Mouse (Mus musculus) lung, postnatal 25 days (tissue): Measurements from ENCODE around the gene Vax2.

Source experiments
- DNase-seq: peaks from one replicate; pipeline ENCODE4 v3.0.0; 2022; ENCODE audit warnings: low spot score

Gene Vax2

DNA sequence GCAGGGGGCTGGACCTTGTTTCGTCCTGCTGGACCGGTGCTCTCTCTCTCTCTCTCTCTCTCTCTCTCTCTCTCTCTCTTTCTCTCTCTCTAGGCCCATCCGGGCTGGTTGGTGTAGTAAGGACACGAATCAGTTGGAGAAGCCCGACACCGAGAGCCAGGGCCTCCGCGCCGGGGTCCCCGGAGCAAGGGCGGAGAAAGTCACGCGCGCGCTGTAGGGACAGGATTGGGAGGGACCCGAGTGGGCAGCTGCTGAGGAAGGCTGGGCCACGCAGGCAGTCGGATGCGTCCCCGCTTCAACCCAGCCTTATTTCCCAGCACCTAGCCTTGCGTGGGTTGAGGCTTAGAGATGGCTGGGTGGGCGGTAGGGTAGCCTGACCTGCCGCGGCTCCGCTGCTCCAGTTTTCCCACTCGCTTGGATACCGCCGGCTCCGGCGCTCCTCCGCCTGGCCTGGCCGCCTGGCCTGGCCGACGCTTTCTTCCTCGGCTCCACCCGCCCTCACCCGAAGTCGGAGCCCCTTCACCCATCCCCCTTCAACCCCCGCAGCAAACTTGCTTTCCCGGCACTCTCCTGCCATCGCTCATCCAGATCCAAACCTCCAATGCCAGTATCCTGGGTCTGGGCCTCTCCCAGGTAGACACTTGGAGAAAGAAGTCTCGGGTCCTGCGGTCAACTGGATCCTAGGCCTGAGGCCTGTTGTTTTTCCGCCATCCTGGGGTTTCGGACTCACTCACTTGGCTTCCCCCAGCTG is 836 bp downstream of the Vax2 start:
- DNase-seq = no peak

DNA sequence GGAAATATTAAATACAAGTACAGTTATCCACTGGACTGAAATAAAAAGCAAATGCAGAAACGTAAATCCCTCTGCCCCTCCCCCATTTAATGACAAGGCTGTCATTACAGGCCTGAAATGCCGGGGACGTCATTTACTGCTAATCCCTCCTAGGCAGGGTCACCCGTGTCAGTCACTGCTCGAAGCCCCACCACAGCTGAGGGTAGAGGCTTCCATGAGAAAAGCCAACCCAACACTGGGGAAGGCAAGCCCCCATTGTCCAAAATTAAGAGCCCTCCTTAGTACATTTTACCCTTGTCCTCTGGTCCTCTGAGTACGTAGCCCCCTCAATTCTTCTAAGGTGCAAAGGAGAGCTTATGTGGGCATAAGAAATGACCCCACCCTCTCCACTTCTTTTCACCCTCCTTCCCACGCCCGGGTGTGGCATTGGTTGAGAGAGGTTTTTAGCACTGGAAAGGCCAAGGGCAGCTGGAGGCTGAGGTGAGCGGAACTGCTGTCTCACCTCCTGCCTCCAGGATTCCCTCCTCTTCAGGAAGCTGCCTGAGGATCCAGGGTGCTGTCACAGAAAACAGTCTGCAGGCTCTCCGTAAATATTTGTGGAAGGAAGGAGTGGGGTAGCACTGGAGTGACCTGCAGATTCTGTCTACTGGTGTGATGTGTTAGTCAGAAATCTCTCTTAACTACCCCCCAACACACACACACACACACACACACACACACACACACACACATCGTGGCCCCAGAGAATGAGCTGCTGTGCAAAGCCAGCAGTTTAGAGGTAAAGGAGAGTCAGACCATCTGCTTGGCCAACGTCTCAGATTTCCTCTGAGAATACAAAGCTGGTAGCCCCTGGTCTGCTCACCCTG is 2.4 kb downstream of the Vax2 start:
- no peak for DNase-seq

DNA sequence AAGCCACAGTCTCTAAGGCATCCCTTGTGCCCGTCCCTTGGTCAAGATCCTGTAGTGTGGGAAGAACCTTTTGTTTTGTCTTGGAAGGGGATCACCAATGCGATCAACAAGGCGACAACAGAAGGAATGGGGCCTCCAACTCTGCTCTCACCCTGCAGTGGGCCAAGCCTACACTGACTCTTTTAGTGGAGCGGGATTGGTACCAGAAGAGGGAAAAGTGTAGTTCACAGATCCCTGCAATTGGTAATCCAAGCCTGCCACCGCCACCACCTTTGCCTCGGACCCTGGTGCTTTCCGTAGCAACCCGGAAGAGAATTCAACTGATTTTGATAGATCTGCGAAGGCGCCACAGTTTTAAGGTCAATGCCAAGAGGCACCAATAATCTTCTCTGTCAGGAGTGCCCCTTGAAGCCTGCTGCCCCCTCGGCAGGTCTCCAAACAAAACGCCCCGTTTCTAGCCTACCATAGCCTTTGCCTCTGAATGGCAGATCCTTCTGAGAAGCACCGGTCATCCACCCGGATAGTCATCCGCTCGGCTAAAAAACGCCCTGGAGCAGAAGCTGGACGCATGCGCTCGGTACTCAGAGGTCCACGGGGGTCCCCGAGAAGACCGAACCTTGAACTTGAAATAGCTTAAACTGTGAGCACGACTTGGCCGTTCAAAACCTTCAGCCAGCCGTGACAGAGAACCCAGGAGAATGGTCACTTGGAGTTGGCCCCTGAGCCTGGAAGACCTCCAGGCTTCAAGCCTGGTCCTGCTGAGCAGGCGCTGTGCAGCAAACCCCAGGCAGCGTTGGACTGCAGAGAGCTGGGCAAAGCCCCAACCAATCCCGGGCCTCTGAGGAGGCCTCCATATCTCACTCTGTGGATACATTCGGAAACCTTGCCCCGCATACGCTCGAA is 3.4 kb downstream of the Vax2 start:
- no peak for DNase-seq

DNA sequence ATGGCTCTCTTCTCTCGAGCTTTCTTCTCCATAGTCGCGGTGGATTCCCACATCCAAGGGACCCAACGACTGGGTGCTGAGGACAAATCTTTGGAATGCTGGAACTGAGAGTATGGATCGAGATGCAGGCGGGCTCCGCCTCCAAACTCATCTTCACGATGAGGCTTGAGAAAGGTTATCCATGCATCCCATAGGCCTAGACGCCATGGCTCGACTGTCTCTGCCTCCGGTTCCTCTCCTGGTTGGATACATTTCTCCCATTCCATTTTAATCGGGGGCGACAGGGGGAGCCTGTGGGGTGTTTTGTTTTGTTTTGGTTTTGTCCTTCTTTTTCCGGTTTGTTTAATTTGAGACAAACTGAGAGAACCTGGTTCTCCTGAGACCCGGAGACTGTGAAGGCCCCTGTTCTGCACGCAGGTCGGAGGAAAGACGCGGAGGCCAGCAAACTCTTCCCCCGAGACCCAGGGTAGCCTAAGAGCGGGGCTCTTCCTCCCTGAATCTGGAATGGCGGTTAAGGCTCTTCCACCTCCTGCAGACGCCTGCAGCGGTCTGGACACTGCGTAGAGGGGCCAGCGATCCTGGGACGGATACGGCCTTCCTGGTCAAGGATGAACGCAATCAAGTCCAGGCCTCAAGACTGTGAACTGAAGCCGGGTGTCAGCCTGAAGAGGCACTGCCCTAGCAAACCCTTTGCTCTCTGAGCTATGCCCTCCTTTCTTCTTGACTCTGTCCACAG is 4.6 kb downstream of the Vax2 start:
- DNase-seq = no peak

DNA sequence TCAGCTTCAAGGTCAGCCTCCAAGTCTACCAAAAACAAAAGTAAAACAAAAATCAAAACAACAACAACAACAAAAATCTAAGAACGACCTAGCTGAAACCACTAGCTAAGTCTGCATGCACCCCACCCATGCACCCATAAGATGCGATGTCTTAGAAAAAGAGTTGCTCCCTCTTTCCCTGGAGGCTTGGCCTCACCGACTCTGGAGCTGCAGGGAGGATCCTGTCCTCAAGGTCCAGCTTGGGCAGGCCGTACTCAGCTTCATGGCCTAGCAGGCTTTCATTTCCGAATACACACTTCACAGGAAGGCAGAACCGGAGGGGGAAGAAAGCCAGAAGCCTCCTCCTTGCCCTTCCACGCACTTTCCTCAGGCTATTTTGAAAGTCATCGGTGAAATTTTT is 6.0 kb downstream of the Vax2 start:
- DNase-seq = no peak

DNA sequence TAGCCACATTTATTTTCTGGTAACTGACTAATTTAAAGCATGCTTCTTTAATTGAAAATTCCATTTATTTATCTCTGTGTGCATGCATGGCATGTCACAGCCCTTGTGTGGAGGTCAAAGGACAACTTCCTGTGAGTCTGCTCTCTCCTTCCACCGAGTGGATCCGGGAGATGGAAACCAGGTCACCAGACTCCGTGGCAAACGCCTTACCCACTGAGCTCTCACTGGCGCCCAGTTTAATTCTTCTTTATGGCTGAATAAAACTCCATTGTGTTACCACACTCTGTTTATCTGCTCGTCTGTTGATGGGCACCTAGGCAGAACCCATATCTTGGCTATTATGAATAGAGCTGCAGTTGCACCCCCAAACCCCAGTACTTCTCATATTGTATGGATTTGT is 11.5 kb downstream of the Vax2 start:
- no peak for DNase-seq

DNA sequence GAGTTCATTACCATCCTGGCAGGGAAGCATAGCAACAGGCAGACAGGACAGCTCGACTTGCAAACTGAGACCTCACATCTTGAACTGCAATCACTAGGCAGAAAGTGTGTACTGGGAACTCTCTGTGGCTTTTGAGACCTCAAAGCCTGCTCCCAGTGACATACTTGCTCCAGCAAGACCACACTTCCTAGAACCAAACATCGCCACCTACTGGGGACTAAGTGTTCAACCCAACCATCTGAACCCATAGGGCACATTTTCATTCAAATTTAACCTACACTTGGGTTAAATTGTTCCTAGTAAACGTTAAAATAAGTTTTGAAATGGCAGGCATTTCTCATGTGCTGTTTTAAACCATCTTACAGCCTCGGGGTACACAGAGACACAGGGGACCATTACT is 16.1 kb downstream of the Vax2 start:
- DNase-seq = no peak

DNA sequence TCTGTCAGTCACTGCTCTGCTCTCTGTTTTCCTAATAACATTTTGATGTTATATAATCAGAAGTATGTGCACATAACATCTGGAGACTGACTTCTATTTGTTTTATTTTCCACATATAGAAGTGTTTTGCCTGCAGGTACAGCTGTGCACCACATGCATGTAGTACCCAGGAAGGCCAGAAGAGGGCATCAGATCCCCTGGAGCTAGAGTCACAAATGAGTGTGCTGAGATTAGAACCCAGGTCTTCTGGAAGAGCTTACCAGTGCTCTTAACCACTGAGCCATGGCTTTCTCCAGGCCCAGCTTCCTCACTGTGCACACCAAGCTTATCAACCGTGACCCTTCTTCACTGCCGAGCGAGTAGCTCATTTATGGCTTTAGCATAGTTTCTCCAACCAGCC is 17.4 kb downstream of the Vax2 start:
- no peak for DNase-seq

DNA sequence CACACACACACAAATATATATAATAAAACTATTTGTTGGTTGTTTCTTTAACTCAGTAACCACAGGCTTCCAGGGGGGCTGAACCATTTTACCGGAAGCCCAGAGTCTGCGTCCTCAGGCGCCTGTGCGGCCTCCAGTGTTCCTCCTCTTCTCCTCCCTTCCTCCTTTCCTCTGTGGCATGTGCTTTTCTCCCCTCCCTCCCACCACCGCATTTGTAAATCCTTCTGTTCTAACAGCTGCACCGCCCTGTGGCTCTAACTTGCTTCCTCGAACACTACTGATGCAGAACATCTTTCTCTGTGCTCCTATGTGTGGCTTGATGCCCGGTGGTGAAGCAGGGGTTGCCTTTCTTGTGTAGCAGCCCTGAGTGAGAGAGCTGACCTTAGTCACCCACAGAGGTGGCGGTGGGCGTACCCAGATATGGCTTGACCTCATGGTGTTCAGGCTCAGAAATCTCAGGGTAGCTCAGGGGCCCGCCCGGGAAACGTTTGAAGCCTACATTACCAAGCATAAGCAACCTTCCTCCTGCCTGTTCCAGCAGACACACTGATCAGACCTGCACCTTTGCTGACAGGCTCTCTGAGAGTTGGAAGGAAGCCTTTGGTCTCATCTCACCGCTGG is 18.4 kb downstream of the Vax2 start:
- no peak for DNase-seq

DNA sequence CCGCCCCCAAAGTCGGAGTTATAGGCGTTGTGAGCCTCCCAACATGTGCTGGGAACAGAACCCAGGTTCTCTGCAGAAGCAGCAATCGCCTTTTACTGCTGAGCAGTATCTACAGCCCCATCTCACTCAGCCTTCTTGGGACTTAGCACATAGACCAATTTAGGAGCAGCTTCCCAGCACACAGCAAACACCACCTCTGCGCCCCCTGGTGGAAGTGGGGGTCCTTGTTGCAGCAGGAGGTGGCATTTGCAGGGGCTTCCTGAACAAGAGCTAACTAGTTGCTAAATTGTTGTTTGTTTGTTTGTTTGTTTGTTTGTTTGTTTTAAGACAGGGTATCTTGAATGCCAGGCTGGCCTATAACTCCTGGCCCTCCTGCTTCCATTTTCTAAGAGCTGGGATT is 20.1 kb downstream of the Vax2 start:
- peak; percentile 62 for DNase-seq

DNA sequence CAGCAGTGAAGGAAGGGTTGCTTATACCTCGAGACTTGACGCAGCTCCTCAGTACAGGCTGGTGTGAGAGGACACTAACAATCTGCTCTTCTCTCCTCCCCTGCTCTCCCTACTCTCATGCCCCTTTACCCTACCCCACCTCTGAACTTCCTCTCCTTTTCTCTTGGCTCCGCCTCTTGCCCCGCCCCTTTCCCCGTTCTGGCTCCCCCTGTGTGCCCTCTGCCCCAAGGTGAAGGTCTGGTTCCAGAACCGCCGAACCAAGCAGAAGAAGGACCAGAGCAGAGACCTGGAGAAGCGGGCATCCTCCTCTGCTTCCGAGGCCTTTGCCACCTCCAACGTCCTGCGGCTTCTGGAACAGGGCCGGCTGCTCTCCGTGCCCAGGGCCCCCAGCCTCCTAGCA is 26.2 kb downstream of the Vax2 start:
- no peak for DNase-seq

DNA sequence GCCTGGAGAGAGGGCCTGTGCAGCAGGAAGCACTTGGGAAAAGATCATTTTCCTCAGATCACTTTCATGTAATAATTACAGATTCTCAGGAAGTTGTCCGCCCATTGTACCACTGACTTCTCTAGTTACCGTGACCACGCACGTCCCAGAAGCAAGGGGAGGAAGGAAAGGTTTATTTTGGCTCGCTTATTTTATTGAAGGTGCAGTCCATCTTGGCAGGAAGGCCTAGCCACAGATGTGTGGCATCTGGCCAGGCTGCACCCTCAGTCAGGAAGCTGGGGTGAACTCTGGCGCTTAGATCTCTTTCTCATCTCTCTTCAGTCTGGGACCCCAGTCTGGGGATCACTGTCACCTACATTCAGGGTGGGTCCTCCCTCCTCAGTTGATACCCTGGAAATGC is 27.5 kb downstream of the Vax2 start:
- no peak for DNase-seq

DNA sequence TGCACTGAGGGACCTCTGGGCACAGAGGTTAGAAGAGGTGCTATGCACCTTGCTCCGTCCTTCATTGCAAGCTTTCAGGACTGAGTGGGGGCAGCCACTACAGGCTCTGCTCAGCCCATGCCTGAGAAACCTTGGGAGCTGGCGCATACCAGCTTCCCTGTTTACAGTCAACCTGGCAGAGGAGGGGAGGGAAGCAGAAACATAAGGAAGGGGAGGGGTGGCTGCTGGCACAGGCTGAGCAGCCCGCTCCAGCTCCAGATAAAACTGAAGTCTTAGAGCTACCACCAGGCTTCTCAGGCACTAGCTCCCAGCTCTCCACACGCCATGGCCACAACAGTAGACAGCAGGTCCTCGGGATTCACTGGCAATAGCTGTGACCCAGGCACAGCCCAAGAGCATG is 31.7 kb downstream of the Vax2 start, which contains the start of gene Atp6v1b1:
Gene Atp6v1b1 (plus strand): TSS at position 230 of the 400 bp plus-strand sequence.
- no peak for DNase-seq

DNA sequence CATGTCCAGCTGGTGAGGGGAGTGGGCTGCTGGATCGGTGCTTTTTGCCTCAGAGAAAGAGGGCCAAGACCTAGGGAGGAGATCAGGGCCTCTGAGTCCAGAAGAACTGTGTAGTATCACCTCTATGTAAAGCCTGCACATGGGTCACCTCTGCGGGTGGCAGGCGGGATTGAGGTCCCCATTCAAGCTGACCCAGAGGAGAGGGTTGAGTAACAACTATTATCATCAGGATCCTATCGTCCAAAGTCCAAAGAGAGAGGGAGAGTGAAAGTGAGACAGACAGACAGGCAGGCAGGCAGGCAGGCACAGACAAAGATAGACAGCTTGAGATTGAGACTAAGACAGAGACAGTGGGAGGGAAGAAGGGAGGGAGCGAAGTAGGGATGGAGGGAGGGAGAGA is 32.1 kb downstream of the Vax2 start:
- no peak for DNase-seq

DNA sequence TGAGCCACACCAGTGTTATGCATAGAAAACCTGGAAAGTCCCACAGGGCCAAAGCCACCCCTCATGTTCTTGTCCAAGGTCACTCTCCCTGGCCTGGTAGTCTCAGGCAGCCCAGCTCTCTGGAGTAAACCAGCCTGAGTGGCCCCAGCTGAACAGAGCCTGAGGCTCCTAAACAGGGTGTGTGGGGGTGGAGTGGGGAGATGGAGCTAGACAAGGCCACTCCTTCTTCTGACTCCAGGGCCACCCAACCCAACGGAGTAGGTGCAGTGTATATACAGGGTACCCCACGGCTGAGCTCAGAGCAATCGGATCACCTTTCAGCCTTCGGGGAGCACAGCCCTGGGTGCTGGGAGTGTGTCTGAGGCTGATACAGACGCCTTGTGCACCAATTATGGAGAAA is 33.1 kb downstream of the Vax2 start:
- DNase-seq = no peak

DNA sequence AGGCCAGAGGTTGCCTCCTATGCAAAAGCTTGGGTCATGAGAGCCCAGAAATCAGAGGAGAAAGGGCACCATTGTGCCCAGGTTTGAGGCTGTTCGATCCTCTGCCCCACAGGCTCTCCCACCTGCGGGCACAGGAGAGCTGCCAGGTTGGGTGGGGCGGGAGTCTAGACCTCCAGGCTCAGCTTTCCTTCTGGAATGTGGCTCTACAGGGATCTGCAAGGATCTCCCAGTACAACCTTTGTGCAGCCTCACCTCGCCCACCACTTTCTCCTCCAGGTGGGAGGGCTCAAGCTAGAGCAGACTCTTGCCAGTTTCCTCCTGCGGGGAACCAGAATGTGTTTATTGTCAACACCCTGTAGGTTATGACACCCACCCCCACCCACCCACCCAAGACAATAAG is 33.5 kb downstream of the Vax2 start:
- peak; percentile 21 for DNase-seq

DNA sequence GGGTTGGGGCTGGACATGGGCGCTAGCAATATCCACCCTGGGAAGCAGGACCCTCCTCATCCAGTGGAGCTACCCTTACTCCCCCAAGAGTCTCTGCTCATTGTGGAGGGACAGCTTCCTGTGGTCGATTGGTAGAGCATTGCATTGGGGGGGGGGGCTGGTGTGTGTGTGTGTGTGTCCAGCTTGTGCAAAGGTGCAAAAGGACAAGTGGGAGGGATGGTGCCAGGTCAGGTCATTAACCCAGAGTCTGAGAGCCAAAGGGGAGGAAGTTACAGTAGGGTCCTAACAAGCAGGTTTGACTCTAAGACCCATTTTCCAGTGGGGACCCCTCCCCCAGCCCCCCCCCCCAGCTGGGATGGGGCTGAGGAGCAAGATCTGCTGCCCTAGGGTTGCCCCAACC is 34.4 kb downstream of the Vax2 start:
- DNase-seq = no peak

DNA sequence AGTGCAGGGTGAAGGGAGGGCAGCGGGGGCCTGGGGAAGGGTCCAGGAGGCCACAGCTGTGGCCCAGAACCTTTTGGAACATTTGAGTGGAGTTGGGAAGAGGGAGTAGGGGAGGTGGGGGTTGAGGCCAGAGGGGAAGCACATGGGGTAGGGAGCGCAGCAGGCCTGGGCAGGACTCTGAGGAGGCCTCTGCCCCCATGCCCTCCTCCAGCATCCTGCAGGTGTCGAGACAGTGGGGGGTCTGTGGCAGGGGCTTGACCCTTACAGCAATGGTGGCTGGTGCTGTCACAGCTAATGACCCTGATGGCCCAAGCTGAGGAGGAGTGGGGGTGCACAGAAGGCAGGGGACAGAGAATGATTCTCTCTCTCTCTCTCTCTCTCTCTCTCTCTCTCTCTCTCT is 38.2 kb downstream of the Vax2 start:
- DNase-seq = no peak

DNA sequence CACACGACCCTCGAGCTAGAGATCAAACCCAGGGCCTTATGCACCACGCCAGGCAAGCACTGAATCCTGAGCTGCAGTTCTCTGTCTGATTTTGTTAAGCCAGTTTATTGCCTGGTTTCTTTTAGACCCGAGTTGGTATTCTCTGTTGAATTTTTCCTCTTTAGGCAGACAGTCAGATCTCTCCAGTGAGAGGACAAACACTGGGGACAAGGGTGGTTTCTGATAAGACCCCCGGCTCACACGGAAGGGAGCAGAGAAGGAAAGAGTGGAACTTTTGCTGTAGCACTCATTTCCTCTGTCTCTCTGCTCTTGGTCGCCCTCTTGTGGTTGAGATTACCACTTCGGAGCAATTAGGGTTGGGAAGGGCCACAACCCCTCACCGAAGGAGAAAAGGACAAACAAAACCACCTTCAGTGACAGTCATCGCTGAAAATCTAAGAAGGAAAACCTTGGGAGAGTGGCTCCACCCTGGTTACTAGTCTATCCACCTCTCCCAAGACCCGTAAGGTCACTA is 39.2 kb downstream of the Vax2 start:
- peak; percentile 54 for DNase-seq

DNA sequence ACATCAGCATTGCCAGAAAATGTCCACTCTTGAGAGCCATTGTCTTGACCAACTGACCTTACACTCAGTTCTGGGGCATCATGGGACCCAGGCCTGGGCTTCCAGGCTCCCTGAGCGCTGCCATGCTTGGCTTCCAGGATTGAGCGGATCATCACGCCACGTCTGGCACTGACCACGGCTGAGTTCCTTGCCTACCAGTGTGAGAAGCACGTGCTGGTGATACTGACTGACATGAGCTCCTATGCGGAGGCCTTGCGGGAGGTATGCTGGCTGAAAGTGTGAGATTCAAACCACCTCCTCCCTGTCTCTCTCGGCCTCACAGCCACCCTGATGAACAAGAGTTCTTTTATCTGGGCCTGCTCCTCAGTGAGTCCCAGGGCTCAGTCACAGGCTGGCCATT is 45.0 kb downstream of the Vax2 start:
- no peak for DNase-seq

DNA sequence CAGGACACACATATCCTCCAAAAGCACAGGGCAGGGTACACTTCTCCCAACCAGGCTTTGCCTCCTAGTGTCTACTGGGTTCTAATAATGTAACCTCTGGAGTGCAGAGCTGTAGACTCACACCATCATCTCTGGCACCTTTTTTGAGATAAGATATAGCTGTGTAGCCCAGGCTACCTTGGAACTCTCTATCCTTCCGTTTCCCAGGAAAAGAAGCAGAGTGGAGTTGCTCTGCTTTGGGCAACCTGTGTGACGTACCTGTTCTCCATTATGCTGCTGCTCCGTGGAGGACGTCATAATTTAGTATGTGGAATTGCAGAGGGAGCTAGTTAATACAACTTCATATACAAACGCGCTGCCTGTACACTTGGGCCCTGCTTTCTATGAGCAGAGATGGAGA is 51.3 kb downstream of the Vax2 start, which contains the start of gene Ankrd53:
Gene Ankrd53 (plus strand): TSS at position 301 of the 400 bp plus-strand sequence.
- DNase-seq = no peak
